Mouse (Mus musculus): ENCODE data around the gene Mtfr1l. TPM values are rescaled to one million over a fixed set of nuclear protein-coding genes. Genes with fewer than 3 reads are reported as not detected.
A peak's percentile ranks its signal among the peaks of the same experiment; 100 is the strongest.

Gene Mtfr1l
- polyA plus RNA-seq, 1 experiment from 2014 or later, result 133 TPM

DNA sequence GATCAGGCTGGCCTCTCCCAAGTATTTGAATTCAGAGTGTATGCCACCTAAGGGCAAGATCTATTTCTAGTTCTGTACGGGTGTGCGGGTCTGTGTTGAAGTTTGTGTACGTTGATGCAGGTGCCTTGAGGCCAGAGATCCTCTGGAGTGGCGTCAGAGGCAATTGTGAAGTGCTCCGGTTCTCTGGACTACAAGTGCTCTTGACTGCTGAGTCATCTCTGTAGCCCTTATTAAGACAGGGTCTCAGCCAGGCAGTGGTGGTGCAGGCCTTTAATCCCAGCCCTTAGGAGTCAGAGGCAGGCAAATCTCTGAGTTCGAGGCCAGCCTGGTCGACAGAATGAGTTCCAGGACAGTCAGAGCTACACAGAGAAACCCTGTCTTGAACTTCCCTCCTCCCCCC lies 19.6 kb downstream of the Mtfr1l start:
- no peaks in the 10 kb centered on the region for H3K9me3 ChIP-seq (ENCODE audit: control insufficient read depth, low read length)
- no peak overlapping the region for H3K27ac ChIP-seq (ENCODE audit: low read depth, low read length)
- H3K9ac ChIP-seq (ENCODE audit: low read length), result no peak overlapping the region
- peaks cover 2% of the 10 kb centered on the region for H3K36me3 ChIP-seq (ENCODE audit: control insufficient read depth, insufficient read depth, low read length)
- H3K27me3 ChIP-seq (ENCODE audit: control insufficient read depth, insufficient read depth, low read length), result no peaks in the 10 kb centered on the region
- no peak overlapping the region for H3K4me2 ChIP-seq (ENCODE audit: low read depth)
- peaks cover 10% of the 10 kb centered on the region for H3K4me1 ChIP-seq (ENCODE audit: control insufficient read depth, insufficient read depth, low read length)
- WGBS, result 85% methylated on average over 7 of the region's 7 CpGs
- DNase-seq (ENCODE audit: low spot score) (no peak), ATAC-seq (ENCODE audit: insufficient read depth, low FRiP score, low TSS enrichment) (no peak)
- H3K4me3 ChIP-seq (ENCODE audit: low read depth, low read length), result no peak overlapping the region

DNA sequence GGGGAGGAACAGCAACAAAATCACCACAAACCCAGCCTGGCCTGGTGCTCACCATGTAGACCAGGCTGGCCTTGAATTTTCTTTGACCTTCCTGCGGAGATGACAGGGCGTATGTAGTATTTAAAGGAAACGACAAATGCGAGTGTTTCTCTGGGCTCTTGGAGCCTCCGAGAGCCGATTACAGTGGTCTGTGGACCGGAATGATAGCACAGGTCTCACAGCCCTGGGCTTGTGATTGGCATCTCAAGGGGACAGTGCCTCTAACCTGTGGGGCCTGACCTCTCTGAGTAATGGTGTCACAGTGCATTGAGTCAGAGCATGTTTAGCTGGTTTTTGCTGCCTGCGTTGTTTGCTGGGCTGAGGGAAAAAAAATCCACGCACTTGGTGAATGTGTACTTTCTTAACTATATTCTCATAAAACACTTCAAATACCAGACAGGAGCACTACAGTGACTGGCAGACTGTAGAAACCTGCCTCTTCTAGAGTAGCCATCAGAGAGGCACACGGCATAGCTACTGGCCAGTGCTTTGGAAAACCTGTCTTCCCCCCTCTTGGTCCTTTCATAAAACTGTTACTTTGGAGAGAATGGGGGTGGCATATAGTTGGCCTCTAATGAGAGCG lies 20.8 kb downstream of the Mtfr1l start:
- Histone ChIP-seq H3K9me3 (ENCODE audit: control insufficient read depth, low read length) (no peaks in the 10 kb centered on the region), H3K4me1 (ENCODE audit: control insufficient read depth, insufficient read depth, low read length) (peaks cover 10% of the 10 kb centered on the region), H3K36me3 (ENCODE audit: control insufficient read depth, insufficient read depth, low read length) (no peaks in the 10 kb centered on the region), H3K4me2 (ENCODE audit: low read depth) (no peak overlapping the region), H3K9ac (ENCODE audit: low read length) (no peak overlapping the region), H3K27ac (ENCODE audit: low read depth, low read length) (no peak overlapping the region), H3K4me3 (ENCODE audit: low read depth, low read length) (no peak overlapping the region), H3K27me3 (ENCODE audit: control insufficient read depth, insufficient read depth, low read length) (no peaks in the 10 kb centered on the region)
- ATAC-seq (ENCODE audit: insufficient read depth, low FRiP score, low TSS enrichment) (no peak), DNase-seq (ENCODE audit: low spot score) (no peak)
- WGBS, result 96% methylated on average over 11 of the region's 11 CpGs

DNA sequence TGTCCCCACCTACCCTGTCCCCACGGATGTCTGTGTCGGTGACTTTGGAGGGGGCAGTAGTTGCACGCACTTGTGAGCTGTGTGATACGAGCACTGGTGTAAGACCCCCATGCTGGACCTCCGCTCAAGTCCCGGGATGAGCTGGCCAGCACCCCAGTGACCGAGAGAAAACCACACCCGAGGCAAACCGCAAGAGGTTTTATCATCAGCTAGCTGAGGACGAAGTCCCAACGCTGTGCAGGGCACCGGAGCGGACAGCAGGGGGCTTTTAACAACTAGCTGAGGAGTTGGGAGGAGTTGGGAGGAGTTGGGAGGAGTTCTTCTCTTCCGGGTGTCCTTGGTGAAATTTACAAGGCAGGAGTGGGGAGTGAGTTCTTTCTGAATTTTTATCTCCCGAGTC lies 22.4 kb downstream of the Mtfr1l start:
- peak; percentile 63 for DNase-seq (ENCODE audit: low spot score)
- Histone ChIP-seq H3K36me3 (ENCODE audit: control insufficient read depth, insufficient read depth, low read length) (no peaks in the 10 kb centered on the region), H3K27me3 (ENCODE audit: control insufficient read depth, insufficient read depth, low read length) (no peaks in the 10 kb centered on the region), H3K4me3 (ENCODE audit: low read depth, low read length) (peak overlapping the region; percentile 13; the same call in 1 of the 2 replicates), H3K9ac (ENCODE audit: low read length) (peak overlapping the region; percentile 14; the same call in 1 of the 2 replicates), H3K4me2 (ENCODE audit: low read depth) (peak overlapping the region; percentile 32), H3K4me1 (ENCODE audit: control insufficient read depth, insufficient read depth, low read length) (peaks cover 10% of the 10 kb centered on the region), H3K27ac (ENCODE audit: low read depth, low read length) (no peak overlapping the region), H3K9me3 (ENCODE audit: control insufficient read depth, low read length) (no peaks in the 10 kb centered on the region)
- 18% methylated on average over 15 of the region's 15 CpGs for WGBS
- ATAC-seq (ENCODE audit: insufficient read depth, low FRiP score, low TSS enrichment), result no peak

DNA sequence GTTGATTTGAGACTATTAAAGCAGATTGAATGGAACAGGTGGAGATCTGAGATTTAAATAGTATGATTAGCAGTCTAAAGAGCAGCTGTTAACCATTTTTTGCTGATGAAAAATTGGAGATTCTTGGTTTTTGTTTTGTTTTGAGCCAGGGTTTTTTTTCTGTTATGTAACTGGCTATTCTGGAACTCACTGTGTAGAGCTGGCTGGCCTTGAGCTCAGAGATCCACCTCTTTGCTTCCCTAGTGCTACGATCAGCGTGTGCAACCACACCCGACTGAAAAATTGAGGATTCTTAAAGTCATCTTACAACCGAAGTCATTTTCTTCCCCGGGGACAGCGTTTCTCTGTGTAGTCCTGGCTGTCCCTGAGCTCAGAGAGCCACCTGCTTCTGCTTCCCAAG lies 23.5 kb downstream of the Mtfr1l start:
- H3K9ac ChIP-seq (ENCODE audit: low read length), result no peak overlapping the region
- WGBS, result 82% methylated on average over 6 of the region's 6 CpGs
- no peak overlapping the region for H3K27ac ChIP-seq (ENCODE audit: low read depth, low read length)
- no peak for ATAC-seq (ENCODE audit: insufficient read depth, low FRiP score, low TSS enrichment)
- H3K4me3 ChIP-seq (ENCODE audit: low read depth, low read length), result peak overlapping the region; percentile 50
- no peaks in the 10 kb centered on the region for H3K36me3 ChIP-seq (ENCODE audit: control insufficient read depth, insufficient read depth, low read length)
- no peaks in the 10 kb centered on the region for H3K9me3 ChIP-seq (ENCODE audit: control insufficient read depth, low read length)
- peaks cover 10% of the 10 kb centered on the region for H3K4me1 ChIP-seq (ENCODE audit: control insufficient read depth, insufficient read depth, low read length)
- DNase-seq (ENCODE audit: low spot score), result no peak
- peak overlapping the region; percentile 73 for H3K4me2 ChIP-seq (ENCODE audit: low read depth)
- no peaks in the 10 kb centered on the region for H3K27me3 ChIP-seq (ENCODE audit: control insufficient read depth, insufficient read depth, low read length)

DNA sequence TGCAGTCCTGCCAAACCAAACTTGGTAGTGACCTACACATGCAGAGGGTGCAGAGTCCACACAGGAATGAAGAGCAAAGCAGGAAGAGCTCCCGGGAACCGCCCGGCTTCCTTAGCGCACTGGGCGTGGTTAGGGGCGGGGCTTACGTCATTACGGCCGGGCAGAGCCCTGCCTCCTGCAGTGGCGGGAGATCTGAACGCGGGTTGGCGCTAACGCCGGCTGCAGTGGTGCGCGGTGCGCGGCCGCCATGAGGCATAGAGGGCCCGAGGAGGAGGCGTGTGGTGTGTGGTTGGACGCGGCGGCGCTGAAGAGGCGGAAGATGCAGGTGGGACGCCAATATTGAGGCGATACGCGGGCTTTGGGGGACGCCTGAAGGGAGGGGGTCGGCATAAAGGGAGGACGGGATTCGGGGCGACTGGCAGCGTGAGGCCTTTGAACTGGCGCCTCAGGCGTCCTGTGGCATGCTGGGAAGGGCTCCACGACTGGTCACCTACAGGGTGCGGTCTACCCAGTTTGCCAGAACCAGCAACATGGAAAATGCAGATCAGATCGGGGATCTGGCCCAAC lies 24.3 kb downstream of the Mtfr1l start, which contains the start of gene Aunip:
Gene Aunip (plus strand): TSS at position 155 of the 567 bp plus-strand sequence.
- Histone ChIP-seq H3K9ac (ENCODE audit: low read length) (peak within 1 kb of the TSS; percentile 57), H3K4me2 (ENCODE audit: low read depth) (peak within 1 kb of the TSS; percentile 73), H3K4me3 (ENCODE audit: low read depth, low read length) (peak within 1 kb of the TSS; percentile 50), H3K9me3 (ENCODE audit: control insufficient read depth, low read length) (no peaks in the 10 kb centered on the region), H3K27me3 (ENCODE audit: control insufficient read depth, insufficient read depth, low read length) (no peaks in the 10 kb centered on the region), H3K36me3 (ENCODE audit: control insufficient read depth, insufficient read depth, low read length) (no peaks in the 10 kb centered on the region), H3K27ac (ENCODE audit: low read depth, low read length) (no peak within 1 kb of the TSS), H3K4me1 (ENCODE audit: control insufficient read depth, insufficient read depth, low read length) (peaks cover 10% of the 10 kb centered on the region)
- under 1% methylated on average over 41 of the region's 42 CpGs for WGBS
- DNase-seq (ENCODE audit: low spot score), result peak; percentile 96
- ATAC-seq (ENCODE audit: insufficient read depth, low FRiP score, low TSS enrichment), result peak; percentile 93

DNA sequence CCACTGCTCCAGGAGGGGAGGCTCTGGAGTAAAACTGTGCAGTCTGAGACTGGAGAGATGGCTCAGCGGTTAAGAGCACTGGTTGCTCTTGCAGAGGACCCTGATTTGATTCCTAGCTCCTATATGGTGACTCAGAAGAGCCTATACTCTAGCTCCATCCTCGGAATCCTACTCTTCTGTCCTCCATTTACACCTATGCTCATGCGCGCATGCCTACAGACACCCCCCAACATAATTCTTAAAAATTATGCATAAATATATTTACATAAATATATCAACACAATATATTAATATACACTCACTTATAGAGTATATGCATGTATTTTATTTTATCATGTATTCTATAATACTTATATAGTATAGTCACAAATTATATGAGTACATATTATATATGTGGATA lies 24.8 kb downstream of the Mtfr1l start:
- Histone ChIP-seq H3K4me3 (ENCODE audit: low read depth, low read length) (no peak overlapping the region), H3K27ac (ENCODE audit: low read depth, low read length) (no peak overlapping the region), H3K4me2 (ENCODE audit: low read depth) (no peak overlapping the region; the same call in 1 of the 2 replicates), H3K27me3 (ENCODE audit: control insufficient read depth, insufficient read depth, low read length) (no peaks in the 10 kb centered on the region), H3K9me3 (ENCODE audit: control insufficient read depth, low read length) (no peaks in the 10 kb centered on the region), H3K36me3 (ENCODE audit: control insufficient read depth, insufficient read depth, low read length) (no peaks in the 10 kb centered on the region), H3K9ac (ENCODE audit: low read length) (no peak overlapping the region), H3K4me1 (ENCODE audit: control insufficient read depth, insufficient read depth, low read length) (peaks cover 10% of the 10 kb centered on the region)
- no peak for DNase-seq (ENCODE audit: low spot score)
- peak; percentile 18; the same call in 1 of the 2 replicates for ATAC-seq (ENCODE audit: insufficient read depth, low FRiP score, low TSS enrichment)
- 74% methylated on average over 4 of the region's 4 CpGs for WGBS

DNA sequence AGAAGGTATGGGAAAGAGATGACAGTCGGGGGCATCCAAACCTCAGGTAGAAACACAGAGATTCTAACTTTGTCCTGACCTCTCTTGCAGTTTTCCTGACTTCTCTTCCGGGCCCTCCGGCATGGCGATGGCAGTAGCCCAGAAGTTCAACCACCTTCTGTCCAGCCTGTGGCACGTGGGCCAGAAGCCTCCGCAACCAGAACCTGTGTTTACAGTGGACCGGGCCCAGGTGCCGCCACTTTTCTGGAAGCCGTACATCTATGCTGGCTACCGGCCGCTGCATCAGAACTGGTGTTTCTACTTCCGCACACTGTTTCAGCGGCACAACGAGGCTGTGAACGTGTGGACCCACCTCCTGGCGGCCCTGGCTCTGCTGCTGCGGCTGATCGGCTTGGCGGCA lies 28.5 kb downstream of the Mtfr1l start:
- H3K9me3 ChIP-seq (ENCODE audit: control insufficient read depth, low read length), result no peaks in the 10 kb centered on the region
- H3K36me3 ChIP-seq (ENCODE audit: control insufficient read depth, insufficient read depth, low read length), result no peaks in the 10 kb centered on the region
- no peak overlapping the region for H3K4me2 ChIP-seq (ENCODE audit: low read depth)
- 87% methylated on average over 19 of the region's 19 CpGs for WGBS
- H3K27ac ChIP-seq (ENCODE audit: low read depth, low read length), result no peak overlapping the region
- ATAC-seq (ENCODE audit: insufficient read depth, low FRiP score, low TSS enrichment), result no peak
- DNase-seq (ENCODE audit: low spot score), result no peak
- H3K9ac ChIP-seq (ENCODE audit: low read length), result no peak overlapping the region
- H3K27me3 ChIP-seq (ENCODE audit: control insufficient read depth, insufficient read depth, low read length), result no peaks in the 10 kb centered on the region
- H3K4me3 ChIP-seq (ENCODE audit: low read depth, low read length), result no peak overlapping the region
- peaks cover 3% of the 10 kb centered on the region for H3K4me1 ChIP-seq (ENCODE audit: control insufficient read depth, insufficient read depth, low read length)

DNA sequence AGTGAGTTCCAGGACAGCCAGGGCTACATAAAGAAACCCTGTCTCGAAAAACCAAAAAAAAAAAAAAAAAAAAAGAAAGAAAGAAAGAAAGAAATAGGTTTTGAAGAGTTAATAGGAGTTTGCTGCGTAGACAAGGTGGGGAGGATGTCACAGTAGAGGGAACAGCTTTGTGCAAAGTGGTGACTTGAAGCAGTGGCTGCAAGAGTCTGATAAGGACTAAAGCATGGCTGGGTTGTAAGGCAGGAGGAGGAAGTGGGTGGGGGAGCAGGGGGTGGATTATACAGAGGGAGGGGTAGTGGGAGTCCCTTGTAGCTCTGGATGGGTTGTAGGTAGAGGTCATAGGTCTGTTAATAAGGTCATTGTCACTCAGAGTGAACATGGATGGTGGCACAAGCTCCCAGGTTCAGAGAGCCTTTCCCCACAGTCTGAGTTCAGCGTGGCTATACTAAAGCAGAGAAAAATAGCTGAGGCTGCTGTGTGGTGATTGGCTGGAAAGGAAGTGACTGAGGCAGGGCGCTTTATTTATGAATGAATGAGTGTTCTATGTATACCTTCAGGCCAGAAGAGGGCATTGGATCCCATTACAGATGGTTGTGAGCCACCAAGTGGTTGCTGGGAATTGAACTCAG lies 29.1 kb downstream of the Mtfr1l start:
- ATAC-seq (ENCODE audit: insufficient read depth, low FRiP score, low TSS enrichment) (no peak), DNase-seq (ENCODE audit: low spot score) (no peak)
- no peak overlapping the region for H3K27ac ChIP-seq (ENCODE audit: low read depth, low read length)
- H3K4me1 ChIP-seq (ENCODE audit: control insufficient read depth, insufficient read depth, low read length), result no peaks in the 10 kb centered on the region
- no peak overlapping the region for H3K4me2 ChIP-seq (ENCODE audit: low read depth)
- no peaks in the 10 kb centered on the region for H3K9me3 ChIP-seq (ENCODE audit: control insufficient read depth, low read length)
- H3K9ac ChIP-seq (ENCODE audit: low read length), result no peak overlapping the region
- no peaks in the 10 kb centered on the region for H3K27me3 ChIP-seq (ENCODE audit: control insufficient read depth, insufficient read depth, low read length)
- 81% methylated on average over 3 of the region's 4 CpGs for WGBS
- no peaks in the 10 kb centered on the region for H3K36me3 ChIP-seq (ENCODE audit: control insufficient read depth, insufficient read depth, low read length)
- H3K4me3 ChIP-seq (ENCODE audit: low read depth, low read length), result no peak overlapping the region
